Mouse (Mus musculus): ENCODE results near the gene Psat1.

- TF ChIP-seq GATA1 (IDR thresholded peaks at IDR 0.05; ENCODE audit: borderline replicate concordance, low read length) (no peak), FLI1 (IDR thresholded peaks at IDR 0.05; ENCODE audit: low read length) (no peak)
Observed at GRCm38 (mm10) chr19:15946663-15947062, 474 bp downstream of the Psat1 start.

Data from megakaryocyte, embryonic 14.5 days (primary cell).